Mouse (Mus musculus): ENCODE measurements at regions not wholly inside any gene's neighbourhood (a gene's known extent, or its start where the extent isn't known, plus 50 kb on each side); places are given as distances from the start of the nearest gene placed in this dataset.

GRCm38 (mm10) chr6:31320141-31320830, 78.2 kb upstream of the Mkln1 start:
- no peak overlapping the region for H3K4me3 ChIP-seq (ENCODE audit: insufficient read depth in 1 of 2, low read depth in 2 of 2, low read length in 2 of 2)
- ATAC-seq (ENCODE audit: insufficient read depth): no peak
- DNase-seq (ENCODE audit: low read depth in 3 of 3, low spot score in 3 of 3): no peak
- TF ChIP-seq EP300 (IDR thresholded peaks at IDR 0.05; ENCODE audit: low read depth): no peak
- no peak for TF ChIP-seq CTCF (IDR thresholded peaks at IDR 0.05; ENCODE audit: low read depth)
- peaks cover 0 to 7% of the 10 kb centered on the region in 2 experiments; a peak in 1 of 4 replicates for H3K4me1 ChIP-seq (replicated peaks; ENCODE audit: control insufficient read depth in 2 of 2, insufficient read depth in 2 of 2, low read length in 1 of 2)
- H3K4me2 ChIP-seq (ENCODE audit: low read depth): no peak overlapping the region
- H3K27me3 ChIP-seq (ENCODE audit: control insufficient read depth, insufficient read depth, low read length): no peaks in the 10 kb centered on the region; the same call in 1 of the 2 replicates
- H3K27ac ChIP-seq: no peak overlapping the region
- WGBS (ENCODE audit: insufficient replicate concordance): 59% methylated on average over 3 of the region's 3 CpGs
- H3K9ac ChIP-seq (replicated peaks): no peak overlapping the region
- no peaks in the 10 kb centered on the region for H3K36me3 ChIP-seq (replicated peaks; ENCODE audit: control insufficient read depth, insufficient read depth, low read depth)
- no peaks in the 10 kb centered on the region for H3K9me3 ChIP-seq (ENCODE audit: control insufficient read depth, low read length)

DNA sequence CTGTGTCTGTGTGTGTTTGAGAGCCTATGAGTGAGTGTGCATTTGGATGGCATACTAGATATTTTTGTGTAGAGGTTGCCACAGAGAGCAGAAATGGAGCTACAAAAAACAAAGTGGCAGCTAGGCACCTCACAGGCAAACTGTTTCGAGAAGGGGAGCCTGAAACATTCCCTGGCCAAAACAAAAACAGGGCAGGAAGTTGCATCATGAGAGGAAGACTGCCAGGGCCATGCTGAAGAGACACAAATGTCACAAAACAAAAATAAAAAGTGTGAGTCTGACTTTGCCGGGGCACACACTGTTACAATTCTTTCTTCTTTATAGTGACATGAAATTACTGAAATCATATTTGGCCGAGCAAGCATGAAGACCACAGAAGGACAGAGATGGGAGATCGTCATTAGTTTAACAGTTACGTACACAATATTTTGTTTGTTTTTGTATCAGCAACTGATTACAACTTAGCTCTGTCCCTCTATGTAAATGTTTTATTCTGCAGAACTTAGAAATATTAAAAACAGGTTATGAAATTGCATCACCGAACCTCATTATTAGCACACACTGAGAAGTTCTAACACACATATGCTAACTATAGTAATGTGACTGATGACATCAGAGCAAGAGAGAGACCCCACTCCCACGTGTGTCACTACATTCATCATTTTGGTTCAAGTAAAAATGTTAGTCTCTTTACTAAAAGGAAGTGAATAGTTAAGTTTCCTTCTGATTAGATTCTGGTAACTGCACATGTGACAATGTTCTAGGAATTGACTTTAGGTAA, 77.3 kb upstream of the Mkln1 start:
- DNase-seq (ENCODE audit: low read depth in 3 of 3, low spot score in 3 of 3) (no peak), ATAC-seq (ENCODE audit: insufficient read depth) (no peak)
- TF ChIP-seq CTCF (IDR thresholded peaks at IDR 0.05; ENCODE audit: low read depth) (no peak), EP300 (IDR thresholded peaks at IDR 0.05; ENCODE audit: low read depth) (no peak)
- H3K27me3 ChIP-seq (ENCODE audit: control insufficient read depth, insufficient read depth, low read length): no peaks in the 10 kb centered on the region; the same call in 1 of the 2 replicates
- WGBS (ENCODE audit: insufficient replicate concordance): 46% methylated on average over 7 of the region's 7 CpGs
- no peak overlapping the region for H3K27ac ChIP-seq
- H3K9me3 ChIP-seq (ENCODE audit: control insufficient read depth, low read length): no peaks in the 10 kb centered on the region
- H3K9ac ChIP-seq (replicated peaks): no peak overlapping the region
- no peaks in the 10 kb centered on the region for H3K36me3 ChIP-seq (replicated peaks; ENCODE audit: control insufficient read depth, insufficient read depth, low read depth)
- no peak overlapping the region for H3K4me2 ChIP-seq (ENCODE audit: low read depth)
- H3K4me1 ChIP-seq (replicated peaks; ENCODE audit: control insufficient read depth in 2 of 2, insufficient read depth in 2 of 2, low read length in 1 of 2): peaks cover 0 to 7% of the 10 kb centered on the region in 2 experiments; a peak in 1 of 4 replicates
- H3K4me3 ChIP-seq (ENCODE audit: insufficient read depth in 1 of 2, low read depth in 2 of 2, low read length in 2 of 2): no peak overlapping the region

- H3K4me1 ChIP-seq (replicated peaks; ENCODE audit: control insufficient read depth in 2 of 2, insufficient read depth in 2 of 2, low read length in 1 of 2): peaks cover 0 to 7% of the 10 kb centered on the region in 2 experiments; a peak in 1 of 4 replicates
- 54% methylated on average over 10 of the region's 10 CpGs for WGBS (ENCODE audit: insufficient replicate concordance)
- no peaks in the 10 kb centered on the region for H3K36me3 ChIP-seq (replicated peaks; ENCODE audit: control insufficient read depth, insufficient read depth, low read depth)
- H3K4me3 ChIP-seq (ENCODE audit: insufficient read depth in 1 of 2, low read depth in 2 of 2, low read length in 2 of 2): no peak overlapping the region
- H3K27me3 ChIP-seq (ENCODE audit: control insufficient read depth, insufficient read depth, low read length): no peaks in the 10 kb centered on the region; the same call in 1 of the 2 replicates
- TF ChIP-seq EP300 (IDR thresholded peaks at IDR 0.05; ENCODE audit: low read depth): no peak
- no peak for TF ChIP-seq CTCF (IDR thresholded peaks at IDR 0.05; ENCODE audit: low read depth)
- H3K4me2 ChIP-seq (ENCODE audit: low read depth): peak overlapping the region; percentile 28
- no peaks in the 10 kb centered on the region for H3K9me3 ChIP-seq (ENCODE audit: control insufficient read depth, low read length)
- ATAC-seq (ENCODE audit: insufficient read depth) (no peak), DNase-seq (ENCODE audit: low read depth in 3 of 3, low spot score in 3 of 3) (no peak)
- no peak overlapping the region for H3K27ac ChIP-seq
- H3K9ac ChIP-seq (replicated peaks): no peak overlapping the region
Measured at GRCm38 (mm10) chr6:31321902-31322301, 76.6 kb upstream of the Mkln1 start.

DNA sequence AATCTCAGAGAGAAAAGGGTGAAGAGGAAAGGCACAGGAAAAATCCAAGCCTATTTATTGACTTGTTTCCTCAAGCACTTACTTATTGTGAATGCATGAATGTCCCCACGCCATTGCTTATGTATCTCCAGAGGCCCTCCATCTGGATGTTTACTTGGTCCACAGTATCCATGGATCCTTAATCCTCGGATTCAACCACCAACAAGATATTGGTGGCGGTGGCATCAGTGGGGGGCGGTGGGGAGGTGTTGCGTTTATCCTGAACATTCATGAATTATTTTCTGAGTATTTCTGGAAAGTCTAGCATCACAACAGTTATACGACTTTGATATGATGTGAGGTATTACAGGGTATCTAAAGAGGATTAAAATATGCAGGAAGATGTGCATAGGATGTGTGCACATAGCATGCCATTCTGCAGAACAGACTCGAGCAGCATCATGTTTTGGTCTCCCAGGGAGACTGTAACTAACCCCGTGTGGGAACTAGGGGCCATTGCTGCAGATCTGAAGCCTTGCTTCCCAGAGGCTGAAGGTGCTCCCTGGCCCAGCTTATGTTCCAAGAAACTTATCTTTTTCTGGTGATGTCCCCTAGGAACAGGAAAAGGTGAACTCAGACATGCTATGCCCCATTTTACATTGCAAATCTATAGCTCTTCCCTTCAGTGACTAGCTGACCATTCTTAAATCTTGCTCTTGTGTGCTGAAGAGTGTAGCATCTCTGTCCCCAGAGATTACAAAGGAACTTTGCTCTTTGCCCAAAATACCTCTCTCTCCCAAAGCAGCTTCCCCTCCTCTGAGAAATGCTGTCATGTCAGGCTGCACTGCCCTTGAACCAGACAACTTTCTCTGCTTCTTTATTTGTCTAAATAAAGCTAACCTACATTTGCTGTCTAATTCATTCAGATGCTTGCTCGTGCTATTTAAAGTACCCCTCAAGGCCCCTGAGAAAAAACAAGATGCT, 75.0 kb upstream of the Mkln1 start:
- Histone ChIP-seq H3K27ac (no peak overlapping the region), H3K4me2 (ENCODE audit: low read depth) (no peak overlapping the region), H3K9me3 (ENCODE audit: control insufficient read depth, low read length) (no peaks in the 10 kb centered on the region), H3K27me3 (ENCODE audit: control insufficient read depth, insufficient read depth, low read length) (no peaks in the 10 kb centered on the region), H3K9ac (replicated peaks) (no peak overlapping the region), H3K4me1 (replicated peaks; ENCODE audit: control insufficient read depth in 2 of 2, insufficient read depth in 2 of 2, low read length in 1 of 2) (peaks cover 0 to 7% of the 10 kb centered on the region in 2 experiments; a peak in 1 of 4 replicates), H3K4me3 (ENCODE audit: insufficient read depth in 1 of 2, low read depth in 2 of 2, low read length in 2 of 2) (no peak overlapping the region), H3K36me3 (replicated peaks; ENCODE audit: control insufficient read depth, insufficient read depth, low read depth) (no peaks in the 10 kb centered on the region)
- DNase-seq (ENCODE audit: low read depth in 3 of 3, low spot score in 3 of 3) (no peak), ATAC-seq (ENCODE audit: insufficient read depth) (no peak)
- 54% methylated on average over 9 of the region's 9 CpGs for WGBS (ENCODE audit: insufficient replicate concordance)
- TF ChIP-seq CTCF (IDR thresholded peaks at IDR 0.05; ENCODE audit: low read depth) (no peak), EP300 (IDR thresholded peaks at IDR 0.05; ENCODE audit: low read depth) (no peak)

Data from liver, embryonic 14.5 days (tissue).